22 mouse cellular contexts compared by ENCODE assay signal in genomic region chr11:46125093-46125834, GRCm38 (mm10). TPM values are rescaled to one million over a fixed set of nuclear protein-coding genes. Genes with fewer than 3 reads are reported as not detected.
DNase-seq lines count a peak whose midpoint lies in the region; ATAC-seq and TF ChIP-seq lines count a peak whose summit lies in the region.
"Had no signal": no experiment of that assay in that cellular context is flagged by ENCODE, and none has a peak within 500 bp of the region (broad histone marks: within the 10 kb centered on the region; RNA-seq: fewer than 3 reads in every experiment).

No protein-coding gene starts in this region.

- peaks cover 17% of the 10 kb centered on the region for H3K4me1 ChIP-seq in liver, postnatal 0 days (ENCODE audit: insufficient read depth)
- no peaks in the 10 kb centered on the region for H3K4me1 ChIP-seq in liver, embryonic 11.5 days (replicated peaks; ENCODE audit: control insufficient read depth, insufficient read depth, low read length)
- H3K4me1 ChIP-seq in ES-Bruce4 (ENCODE audit: control insufficient read depth, insufficient read depth, low read length), result peaks cover 9% of the 10 kb centered on the region
- peaks cover 12% of the 10 kb centered on the region for H3K4me1 ChIP-seq in bone marrow, adult 2 months (ENCODE audit: control insufficient read depth, insufficient read depth, low read length)
- H3K4me1 ChIP-seq: embryonic facial prominence, embryonic 13.5 days; forebrain, embryonic 12.5 days; hindbrain, embryonic 12.5 days; intestine, embryonic 15.5 days had no signal

- no peak for TF ChIP-seq EP300 in liver, postnatal 0 days (IDR thresholded peaks at IDR 0.05; ENCODE audit: low read depth)
- TF ChIP-seq EP300 in ES-Bruce4 (IDR thresholded peaks at IDR 0.05; ENCODE audit: insufficient read depth, low read depth, low read length), result no peak

- no peak overlapping the region for H3K4me3 ChIP-seq in liver, postnatal 0 days (ENCODE audit: low read depth, low read length)
- H3K4me3 ChIP-seq in liver, embryonic 11.5 days (ENCODE audit: low read depth, low read length), result no peak overlapping the region
- no peak overlapping the region for H3K4me3 ChIP-seq in ES-Bruce4 (ENCODE audit: low read depth, low read length)
- no peak overlapping the region for H3K4me3 ChIP-seq in bone marrow, adult 2 months (replicated peaks; ENCODE audit: control insufficient read depth, low read depth, low read length)
- H3K4me3 ChIP-seq: embryonic facial prominence, embryonic 13.5 days; forebrain, embryonic 12.5 days; heart, embryonic 13.5 days; hindbrain, embryonic 12.5 days; intestine, embryonic 15.5 days had no signal

- peak overlapping the region; percentile 60; the same call in 1 of the 2 replicates for H3K27ac ChIP-seq in liver, postnatal 0 days (ENCODE audit: low read depth)
- no peak overlapping the region for H3K27ac ChIP-seq in liver, embryonic 11.5 days (ENCODE audit: low read depth, low read length)
- H3K27ac ChIP-seq in ES-Bruce4 (ENCODE audit: insufficient read depth, low read length), result peak overlapping the region; percentile 23; the same call in 1 of the 2 replicates
- peak overlapping the region; percentile 75 for H3K27ac ChIP-seq in bone marrow, adult 2 months (ENCODE audit: control insufficient read depth, insufficient read depth, low read depth, low read length, poor library complexity)
- H3K27ac ChIP-seq: embryonic facial prominence, embryonic 13.5 days; forebrain, embryonic 12.5 days; heart, embryonic 13.5 days; hindbrain, embryonic 12.5 days; intestine, embryonic 15.5 days had no signal

- H3K9me3 ChIP-seq in liver, postnatal 0 days (ENCODE audit: low read length), result no peaks in the 10 kb centered on the region
- no peaks in the 10 kb centered on the region for H3K9me3 ChIP-seq in liver, embryonic 11.5 days (ENCODE audit: control insufficient read depth, low read length)
- H3K9me3 ChIP-seq in ES-Bruce4 (replicated peaks; ENCODE audit: control insufficient read depth, insufficient read depth, low read length, poor library complexity, severe bottlenecking), result no peaks in the 10 kb centered on the region
- H3K9me3 ChIP-seq: embryonic facial prominence, embryonic 13.5 days; forebrain, embryonic 12.5 days; heart, embryonic 13.5 days; hindbrain, embryonic 12.5 days; intestine, embryonic 15.5 days had no signal

- no peak for TF ChIP-seq POLR2A in ES-Bruce4 (IDR thresholded peaks at IDR 0.05; ENCODE audit: insufficient read depth, low read length)
- TF ChIP-seq POLR2A in bone marrow, adult 2 months (IDR thresholded peaks at IDR 0.05; ENCODE audit: borderline replicate concordance, control insufficient read depth, low read depth, low read length), result no peak

- H3K4me2 ChIP-seq in liver, postnatal 0 days (ENCODE audit: low read depth, low read length), result no peak overlapping the region
- H3K4me2 ChIP-seq in liver, embryonic 11.5 days, result no peak overlapping the region
- H3K4me2 ChIP-seq: embryonic facial prominence, embryonic 13.5 days; forebrain, embryonic 12.5 days; heart, embryonic 13.5 days; hindbrain, embryonic 12.5 days; intestine, embryonic 15.5 days had no signal

- WGBS in liver, postnatal 0 days (ENCODE audit: insufficient replicate concordance), result 83% methylated on average over 12 of the region's 12 CpGs
- 92% methylated on average over 12 of the region's 12 CpGs for WGBS in liver, embryonic 11.5 days
- 77% methylated on average over 12 of the region's 12 CpGs for WGBS in bone marrow, adult 2 months

- TF ChIP-seq CTCF in liver, postnatal 0 days (IDR thresholded peaks at IDR 0.05; ENCODE audit: low read depth), result no peak
- TF ChIP-seq CTCF in ES-Bruce4 (IDR thresholded peaks at IDR 0.05; ENCODE audit: low read depth, low read length), result no peak
- no peak for TF ChIP-seq CTCF in bone marrow, adult 2 months (IDR thresholded peaks at IDR 0.05; ENCODE audit: control insufficient read depth, insufficient read depth, low read length)

- no peak for ATAC-seq in liver, postnatal 0 days
- no peak for ATAC-seq in liver, embryonic 11.5 days (replicated peaks; ENCODE audit: low FRiP score)
- no peak for ATAC-seq in cerebellum, adult (ENCODE audit: insufficient number of reproducible peaks, low FRiP score, low TSS enrichment)
- ATAC-seq: forebrain, embryonic 16.5 days; hindbrain, embryonic 16.5 days; intestine, embryonic 15.5 days; Patski had no signal

- no peak overlapping the region for H3K9ac ChIP-seq in liver, postnatal 0 days (replicated peaks)
- H3K9ac ChIP-seq in liver, embryonic 11.5 days (ENCODE audit: low read depth, low read length), result no peak overlapping the region
- H3K9ac ChIP-seq in ES-Bruce4 (ENCODE audit: low read depth, poor library complexity, severe bottlenecking), result no peak overlapping the region
- H3K9ac ChIP-seq: embryonic facial prominence, embryonic 13.5 days; forebrain, embryonic 12.5 days; heart, embryonic 13.5 days; hindbrain, embryonic 12.5 days; intestine, embryonic 15.5 days had no signal

- no peaks in the 10 kb centered on the region for H3K27me3 ChIP-seq in liver, postnatal 0 days (ENCODE audit: insufficient read depth, low read length)
- no peaks in the 10 kb centered on the region for H3K27me3 ChIP-seq in liver, embryonic 11.5 days (replicated peaks; ENCODE audit: control insufficient read depth, insufficient read depth, low read length)
- H3K27me3 ChIP-seq in ES-Bruce4 (ENCODE audit: control insufficient read depth, insufficient read depth, low read length, poor library complexity, severe bottlenecking), result no peaks in the 10 kb centered on the region
- H3K27me3 ChIP-seq: embryonic facial prominence, embryonic 13.5 days; forebrain, embryonic 12.5 days; heart, embryonic 13.5 days; hindbrain, embryonic 12.5 days; intestine, embryonic 15.5 days; Patski had no signal

- peaks cover under 1% of the 10 kb centered on the region; the same call in 1 of the 2 replicates for H3K36me3 ChIP-seq in liver, postnatal 0 days (replicated peaks; ENCODE audit: insufficient read depth, low read length)
- peaks cover 2% of the 10 kb centered on the region; the same call in 1 of the 2 replicates for H3K36me3 ChIP-seq in liver, embryonic 11.5 days (ENCODE audit: control insufficient read depth, insufficient read depth, low read length)
- peaks cover 13% of the 10 kb centered on the region for H3K36me3 ChIP-seq in ES-Bruce4 (ENCODE audit: control insufficient read depth, insufficient read depth, low read length, poor library complexity, severe bottlenecking)

- no peak for DNase-seq in liver, postnatal 0 days
- DNase-seq in liver, embryonic 11.5 days (ENCODE audit: low spot score), result no peak
- DNase-seq in testis, postnatal 10 days (ENCODE audit: low spot score), result no peak
- DNase-seq in frontal cortex, postnatal 10 days (ENCODE audit: low spot score in 2 of 2), result no peak
- DNase-seq: adrenal gland, adult 8-10 months; adrenal gland, postnatal 36 days; cerebellum, adult 11-12 months; cerebellum, adult 9-10 months; cerebellum, postnatal 25 days; gastrocnemius, postnatal 25 days; heart, postnatal 36 days had no signal

RNA-seq across cellular contexts. Expression of gene Nipal4, which starts 41.0 kb away (rescaled TPM):
- not detected in 2 replicates for polyA plus RNA-seq in liver, postnatal 0 days (2015; fragmentation: Nextera tagmentation; extraction: Ambion mirVana)
- polyA plus RNA-seq in liver, embryonic 11.5 days (2014; fragmentation: Nextera tagmentation; extraction: Ambion mirVana), result 0.33 and 0.48 TPM in 2 replicates
- 3.6 and 4.1 TPM in 2 replicates for polyA plus RNA-seq in ES-Bruce4 (2011; ENCODE audit: insufficient read depth, insufficient read length, low read depth, missing spikeins)
- not detected in 2 replicates for polyA plus RNA-seq in bone marrow, adult 2 months (2011; ENCODE audit: insufficient read depth, insufficient read length, low replicate concordance, missing spikeins)
- polyA plus RNA-seq: Patski had no signal
